Mouse (Mus musculus) CD4-positive naive resting alpha-beta T cell, adult 76 days (primary cell): Measurements from ENCODE around the gene Pla2g12b. TPM values are rescaled to one million over a fixed set of nuclear protein-coding genes. Genes with fewer than 3 reads are reported as not detected.

Source experiments
- total RNA-seq: library from RNA; stranded (reverse); gene quantifications from one replicate; pipeline ENCODE4 v1.2.4, GENCODE M21; 2023

Pla2g12b gene
- not detected for total RNA-seq

DNA sequence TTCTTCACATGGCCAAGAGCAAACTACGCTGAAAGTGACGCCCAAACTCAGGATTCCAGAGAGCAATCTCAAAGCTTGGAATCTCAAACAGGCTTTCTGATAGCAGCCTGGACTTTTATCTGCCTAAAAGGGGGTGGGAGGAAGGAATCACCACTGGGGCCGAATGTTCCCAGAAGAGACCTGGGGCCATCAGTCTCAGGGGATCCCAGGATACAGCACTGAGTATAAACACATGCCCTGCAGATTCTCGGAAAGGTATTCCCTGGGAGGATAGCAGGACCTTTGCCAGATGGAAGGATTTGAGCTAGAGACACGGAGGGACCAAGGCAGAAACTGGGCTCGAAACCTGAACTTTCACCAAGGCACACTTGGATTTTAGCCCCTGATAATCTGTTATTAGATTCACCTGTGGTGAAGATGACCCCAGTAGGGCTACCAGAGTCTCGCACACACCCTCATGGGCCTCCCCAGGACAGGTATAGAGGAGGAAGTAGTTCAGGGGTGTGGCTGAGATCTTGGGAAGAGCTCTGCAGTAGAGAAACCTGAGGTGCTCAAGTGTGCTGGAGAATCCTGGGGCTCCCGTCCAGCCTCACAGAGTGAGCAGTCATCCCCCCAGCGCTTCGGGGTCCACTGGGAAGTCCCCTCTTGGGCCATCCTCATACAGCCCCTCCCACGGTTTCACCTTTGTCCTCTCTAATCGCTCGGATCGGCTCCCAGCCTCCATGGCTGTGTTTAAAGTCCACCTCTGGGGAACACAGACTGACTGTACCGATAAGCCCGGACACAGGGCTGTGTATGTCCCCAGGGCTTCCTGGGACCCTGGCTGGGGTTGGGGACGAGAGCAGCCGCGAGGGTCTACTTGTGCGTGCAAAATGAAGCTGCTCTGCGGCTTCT, at the start of gene Pla2g12b:
Gene Pla2g12b, plus strand, starts transcription at position 762 of the 894 bp plus-strand sequence.

GRCm38 (mm10) chr10:59395461-59395860, 8.0 kb upstream of the Pla2g12b start, which contains the start of gene Gm10273:
Gene Gm10273, plus strand, starts transcription at chr10:59395632.

GRCm38 (mm10) chr10:59441735-59442134, 38.3 kb downstream of the Pla2g12b start, which contains the start of gene Oit3:
Gene Oit3, minus strand, starts transcription at chr10:59441778.

Other genes starting within 250 kb of the Pla2g12b start
- gene Sept10, start 181.8 kb upstream of the Pla2g12b start, total RNA-seq, result 1.5 TPM
- gene Sowahc, start 181.7 kb upstream of the Pla2g12b start, total RNA-seq, result 2.2 TPM
- 37.7 TPM for gene P4ha1, start 80.4 kb upstream of the Pla2g12b start, total RNA-seq
- gene Gm10273, start 8.0 kb upstream of the Pla2g12b start, total RNA-seq, result 9.1 TPM
- gene Oit3, start 38.1 kb downstream of the Pla2g12b start, total RNA-seq, result 0.21 TPM
- gene Gm10322, start 212.4 kb downstream of the Pla2g12b start, total RNA-seq, result not detected
- 24.7 TPM for gene Mcu, start 213.0 kb downstream of the Pla2g12b start, total RNA-seq